Mouse (Mus musculus) right cerebral cortex, adult 2 months (tissue): Measurements from ENCODE around the gene Morc3.
"Not testable (repeated sequence)": the region's sequence is repeated elsewhere in the genome, so short reads cannot be mapped to it uniquely, and the experiment has no call there.

Experiments used
- DNase-seq, 2 experiments: peaks; one replicate each; pipeline ENCODE4 v3.0.0; 2021 to 2022; ENCODE audit warnings: low spot score in 2 of 2

The Morc3 gene

GRCm38 (mm10) chr16:93818691-93819324 lies 13.1 kb upstream of the Morc3 start:
- DNase-seq, result no peak

GRCm38 (mm10) chr16:93819325-93819696 lies 12.6 kb upstream of the Morc3 start:
- no peak for DNase-seq

DNA sequence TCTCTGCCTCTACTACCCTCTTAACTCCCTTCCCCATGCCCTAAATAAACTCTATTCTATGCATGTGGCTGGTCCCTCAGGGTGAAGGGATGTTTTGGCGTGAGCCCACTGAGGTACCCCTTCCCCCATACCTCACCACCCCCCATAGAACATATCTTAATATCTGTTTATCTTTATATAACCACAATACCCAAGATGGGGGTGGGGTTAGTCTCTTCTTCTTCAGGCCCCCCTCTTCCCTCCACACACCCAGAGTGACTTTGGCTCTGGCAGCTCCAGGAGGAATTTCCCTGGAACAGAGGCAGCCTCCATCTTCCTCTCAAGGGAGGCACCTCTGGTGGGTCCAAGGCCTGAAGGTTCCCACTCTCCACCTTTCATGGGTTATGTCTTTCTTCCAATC lies 11.9 kb upstream of the Morc3 start:
- DNase-seq, result no peak

- no peak for DNase-seq
Observed at GRCm38 (mm10) chr16:93821706-93822105, 10.2 kb upstream of the Morc3 start.

DNA sequence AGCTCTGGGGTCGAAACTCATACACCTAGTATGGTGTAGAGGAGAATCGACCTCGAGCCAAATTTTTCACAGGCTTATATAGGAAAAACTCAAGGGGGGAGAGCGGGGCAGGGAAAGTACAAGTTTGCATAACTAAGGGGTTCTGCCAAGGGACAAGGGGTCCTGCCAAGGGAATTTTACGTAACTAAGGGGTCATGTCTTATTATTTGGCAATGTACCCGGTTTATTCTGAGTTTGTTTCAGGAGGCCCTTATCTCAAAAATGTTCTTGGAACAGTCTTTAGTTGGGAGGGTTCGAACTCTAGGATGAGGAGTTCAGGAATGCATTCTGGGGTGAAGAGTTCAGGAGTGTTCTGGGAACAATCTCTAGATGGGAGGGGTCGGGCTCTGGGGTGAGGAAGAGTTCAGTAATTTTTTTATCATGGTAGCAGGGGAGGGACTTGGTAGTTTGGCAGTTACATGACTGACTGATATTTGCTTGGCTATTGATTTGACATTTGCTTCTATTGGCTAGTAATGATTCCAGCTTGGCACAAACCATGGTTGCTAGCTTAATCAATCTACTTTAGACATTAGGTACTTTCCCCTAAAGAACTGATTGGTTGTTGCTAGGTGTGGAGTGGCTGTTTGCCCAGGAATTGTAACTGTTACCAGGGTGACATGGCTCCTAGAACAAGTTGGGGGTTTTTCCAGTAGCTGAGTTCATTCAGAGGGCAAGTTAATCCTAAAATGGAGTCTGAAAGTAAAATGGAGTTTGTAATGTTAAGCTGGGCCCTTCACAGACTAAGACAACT lies 9.3 kb upstream of the Morc3 start:
- not testable (repeated sequence) for DNase-seq

- no peak for DNase-seq
Observed at GRCm38 (mm10) chr16:93824799-93825198, 7.1 kb upstream of the Morc3 start.

- DNase-seq, result no peak
Observed at GRCm38 (mm10) chr16:93825463-93825862, 6.5 kb upstream of the Morc3 start.

GRCm38 (mm10) chr16:93826054-93826453 lies 5.9 kb upstream of the Morc3 start:
- no peak for DNase-seq

DNA sequence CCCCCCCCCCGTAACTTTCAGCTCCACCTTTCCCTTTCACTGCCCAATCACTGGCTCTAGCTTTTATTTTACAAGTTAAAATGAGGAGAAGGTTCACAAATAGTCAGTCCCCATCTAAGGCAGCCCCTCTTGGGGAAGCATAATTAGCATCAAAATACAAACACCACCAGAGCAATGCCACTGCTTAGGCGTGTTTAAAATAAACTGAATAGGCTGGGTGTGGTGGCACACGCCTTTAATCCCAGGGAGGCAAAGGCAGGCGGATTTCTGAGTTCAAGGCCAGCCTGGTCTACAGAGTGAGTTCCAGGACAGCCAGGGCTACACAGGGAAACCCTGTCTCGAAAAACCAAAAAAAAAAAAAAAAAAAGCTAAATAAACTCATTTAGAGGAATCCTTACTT lies 5.4 kb upstream of the Morc3 start:
- DNase-seq, result not testable (repeated sequence)

DNA sequence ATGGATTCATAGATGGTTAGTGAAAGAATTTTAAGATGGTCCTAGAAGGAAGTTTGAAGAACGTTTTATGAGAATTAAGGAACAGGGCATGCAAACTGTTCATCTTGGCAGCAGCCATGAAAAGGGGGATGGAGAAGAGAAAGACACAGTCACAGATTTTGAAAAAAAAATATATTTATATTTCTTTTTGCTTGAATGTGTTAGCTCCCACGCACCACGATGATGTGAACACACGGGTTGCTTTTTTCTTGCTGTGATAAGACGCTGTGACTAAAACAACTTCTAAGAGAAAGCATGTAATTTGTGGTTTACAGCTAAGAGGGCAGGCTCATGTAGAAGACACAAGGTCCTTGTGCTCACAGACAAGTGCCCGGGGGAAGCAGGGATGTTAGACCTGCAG lies 5.0 kb upstream of the Morc3 start:
- DNase-seq, result peak; percentile 34 to 53

GRCm38 (mm10) chr16:93829526-93829925 lies 2.4 kb upstream of the Morc3 start:
- DNase-seq, result no peak

DNA sequence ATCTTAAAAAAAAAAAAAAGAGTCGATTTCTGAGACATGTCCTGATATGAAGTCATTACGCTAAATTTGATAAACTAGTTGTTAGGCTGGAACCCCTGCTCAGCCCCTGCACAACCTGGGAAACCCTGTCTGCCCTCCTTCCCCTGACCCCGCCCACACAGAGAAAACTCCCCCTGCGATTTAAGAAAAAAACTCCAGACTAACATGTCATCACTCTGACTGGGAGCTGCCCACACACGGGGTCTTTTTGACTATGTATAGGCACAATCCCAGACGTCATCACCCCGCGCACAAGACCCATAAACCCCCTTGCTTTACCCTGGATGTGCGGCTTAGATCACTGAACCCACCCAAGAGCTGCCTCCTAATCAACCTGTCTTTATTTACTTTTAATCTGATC lies 1.9 kb upstream of the Morc3 start:
- DNase-seq, result no peak

GRCm38 (mm10) chr16:93830916-93831315 lies 1.0 kb upstream of the Morc3 start:
- DNase-seq, result no peak

DNA sequence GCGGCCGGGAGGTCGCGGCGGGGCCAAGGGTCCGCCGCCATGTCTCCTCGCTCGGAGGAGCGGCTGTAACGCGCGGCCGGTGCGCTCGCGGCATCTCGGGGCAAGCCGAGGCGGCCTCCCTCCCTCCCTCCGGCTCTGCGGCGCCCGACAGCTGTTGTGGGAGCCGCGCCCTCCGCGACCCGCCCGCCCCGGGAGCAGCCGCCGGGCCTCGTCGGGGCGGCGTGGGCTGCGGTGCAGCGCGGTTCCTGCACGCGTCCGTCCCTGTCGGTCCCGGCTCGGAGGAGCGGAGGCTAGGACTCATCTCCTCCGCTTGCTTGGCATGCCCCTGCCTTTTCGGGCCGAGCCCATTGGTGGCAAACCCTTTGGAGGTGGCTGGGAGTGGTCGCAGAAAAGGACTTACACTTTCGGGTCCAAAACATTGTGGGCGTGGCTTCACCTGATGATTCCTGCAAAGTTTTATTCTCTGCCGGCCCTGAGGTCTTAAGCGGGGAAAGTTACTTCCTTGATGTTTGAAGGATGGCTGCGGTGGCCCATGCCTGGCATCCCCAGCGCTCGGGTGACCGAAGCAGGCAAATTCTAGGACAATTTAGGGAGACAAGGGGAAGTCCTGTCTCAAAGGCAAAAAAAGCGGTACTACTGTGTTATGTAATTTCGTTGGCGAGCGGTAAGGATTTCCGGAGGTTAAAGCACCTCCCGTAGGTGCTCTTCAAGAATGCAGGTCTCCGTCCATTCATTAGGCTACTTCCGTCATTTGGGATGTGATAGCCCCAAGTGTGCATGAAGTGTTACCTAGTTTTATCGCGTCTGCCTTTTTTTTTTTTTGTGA lies 743 bp downstream of the Morc3 start:
- DNase-seq, result peak; percentile 27 to 54

- DNase-seq, result no peak
Observed at GRCm38 (mm10) chr16:93833551-93833950, 1.6 kb downstream of the Morc3 start.

- no peak for DNase-seq
Observed at GRCm38 (mm10) chr16:93834076-93834475, 2.2 kb downstream of the Morc3 start.

- DNase-seq, result no peak
Observed at GRCm38 (mm10) chr16:93839049-93839448, 7.1 kb downstream of the Morc3 start.

DNA sequence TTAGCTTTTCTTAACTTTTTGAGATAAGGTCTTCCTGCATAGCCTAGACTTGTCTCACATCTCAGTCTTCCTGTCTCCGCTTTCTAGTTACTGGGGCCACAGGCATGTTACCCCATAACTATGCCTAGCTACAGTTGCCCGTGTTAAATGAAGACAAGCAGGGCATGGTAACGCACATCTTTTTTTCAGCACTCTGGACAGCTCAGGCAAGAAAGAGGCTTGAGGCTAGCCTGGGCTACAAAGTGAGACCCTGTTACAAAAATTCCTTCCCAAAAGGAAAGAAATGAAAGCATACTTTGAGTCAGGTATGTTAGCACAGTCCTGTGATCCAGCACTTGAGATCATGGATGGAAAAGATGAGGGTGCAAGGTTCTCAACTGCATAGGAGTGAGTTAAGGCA lies 18.6 kb downstream of the Morc3 start:
- no peak for DNase-seq

GRCm38 (mm10) chr16:93859967-93860366 lies 28.0 kb downstream of the Morc3 start:
- DNase-seq, result no peak

GRCm38 (mm10) chr16:93860686-93861085 lies 28.8 kb downstream of the Morc3 start:
- DNase-seq, result no peak

DNA sequence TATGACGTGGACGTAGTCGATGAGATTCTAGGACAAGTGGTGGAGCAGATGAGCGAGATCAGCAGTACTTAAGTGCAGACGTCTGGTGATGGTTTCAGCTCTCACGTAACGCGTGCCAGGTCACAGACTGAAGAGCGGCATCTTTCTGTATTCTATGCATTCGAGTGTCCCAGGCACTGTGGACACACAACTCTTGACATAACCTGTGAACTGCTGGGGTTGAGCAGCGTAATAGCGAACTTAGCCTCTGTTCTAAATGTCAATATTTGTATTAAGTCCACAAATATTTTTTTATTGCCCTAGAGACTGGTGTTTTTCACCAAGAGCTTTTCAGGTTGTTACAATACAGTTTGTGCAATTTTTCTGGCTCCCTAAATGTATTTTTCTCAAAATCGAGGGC lies 42.9 kb downstream of the Morc3 start:
- no peak for DNase-seq

GRCm38 (mm10) chr16:93877612-93878380 lies 45.9 kb downstream of the Morc3 start:
- DNase-seq, result no peak
